Mouse (Mus musculus): ENCODE data around the gene Acoxl. TPM values are rescaled to one million over a fixed set of nuclear protein-coding genes. Genes with fewer than 3 reads are reported as not detected.

The Acoxl gene
- polyA plus RNA-seq, 1 experiment from 2014 or later = not detected

- Histone ChIP-seq H3K4me2 (no peak overlapping the region), H3K4me1 (replicated peaks) (peaks cover 30% of the 10 kb centered on the region), H3K9ac (no peak overlapping the region), H3K27me3 (peaks cover 5% of the 10 kb centered on the region; the same call in 1 of the 2 replicates), H3K4me3 (replicated peaks) (no peak overlapping the region), H3K27ac (replicated peaks) (no peak overlapping the region), H3K36me3 (replicated peaks) (peaks cover 50% of the 10 kb centered on the region), H3K9me3 (replicated peaks) (no peaks in the 10 kb centered on the region)
- 48% methylated on average over 5 of the region's 5 CpGs for WGBS (ENCODE audit: insufficient replicate concordance)
- ATAC-seq (ENCODE audit: insufficient read depth) = no peak
Measured at GRCm38 (mm10) chr2:128132635-128133034, 294.0 kb downstream of the Acoxl start.

GRCm38 (mm10) chr2:128133865-128134264 lies 295.2 kb downstream of the Acoxl start:
- Histone ChIP-seq H3K9ac (no peak overlapping the region), H3K4me2 (no peak overlapping the region), H3K9me3 (replicated peaks) (no peaks in the 10 kb centered on the region), H3K36me3 (replicated peaks) (peaks cover 48% of the 10 kb centered on the region), H3K27me3 (peaks cover under 1% of the 10 kb centered on the region; the same call in 1 of the 2 replicates), H3K4me3 (replicated peaks) (no peak overlapping the region), H3K4me1 (replicated peaks) (peaks cover 19% of the 10 kb centered on the region), H3K27ac (replicated peaks) (no peak overlapping the region)
- ATAC-seq (ENCODE audit: insufficient read depth) = no peak

DNA sequence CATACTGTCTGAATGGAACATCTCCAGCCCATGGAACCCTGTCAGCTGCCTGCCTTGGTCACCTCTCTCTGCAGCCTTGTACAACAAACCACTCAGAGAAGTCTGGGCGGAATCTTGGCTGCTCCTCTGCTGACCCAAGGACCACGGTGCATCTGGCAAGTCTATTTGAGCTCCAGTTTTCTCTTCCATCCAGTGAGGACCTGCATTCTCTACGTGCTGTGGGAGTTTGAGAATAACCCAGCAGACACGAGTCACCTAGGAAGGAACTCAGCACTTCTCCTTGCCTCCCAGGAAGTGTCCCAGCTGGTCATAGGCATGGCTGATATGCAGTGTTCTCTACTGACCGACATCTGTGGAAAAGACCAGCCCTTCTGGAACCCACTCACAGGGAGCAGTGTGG lies 295.8 kb downstream of the Acoxl start:
- H3K4me1 ChIP-seq (replicated peaks) = peaks cover 19% of the 10 kb centered on the region; the same call in 1 of the 2 replicates
- H3K9ac ChIP-seq = no peak overlapping the region
- no peak overlapping the region for H3K4me2 ChIP-seq
- H3K36me3 ChIP-seq (replicated peaks) = peaks cover 46% of the 10 kb centered on the region
- no peak overlapping the region for H3K27ac ChIP-seq (replicated peaks)
- WGBS (ENCODE audit: insufficient replicate concordance) = 65% methylated on average over 5 of the region's 5 CpGs
- no peak for ATAC-seq (ENCODE audit: insufficient read depth)
- no peak overlapping the region for H3K4me3 ChIP-seq (replicated peaks)
- no peaks in the 10 kb centered on the region for H3K9me3 ChIP-seq (replicated peaks)
- H3K27me3 ChIP-seq = no peaks in the 10 kb centered on the region

- Histone ChIP-seq H3K27ac (replicated peaks) (no peak overlapping the region), H3K4me2 (no peak overlapping the region), H3K9ac (no peak overlapping the region), H3K4me3 (replicated peaks) (no peak overlapping the region), H3K4me1 (replicated peaks) (peaks cover 24% of the 10 kb centered on the region; the same call in 1 of the 2 replicates), H3K27me3 (no peaks in the 10 kb centered on the region), H3K9me3 (replicated peaks) (no peaks in the 10 kb centered on the region), H3K36me3 (replicated peaks) (peaks cover 43% of the 10 kb centered on the region)
- ATAC-seq (ENCODE audit: insufficient read depth) = no peak
- 78% methylated on average over 8 of the region's 8 CpGs for WGBS (ENCODE audit: insufficient replicate concordance)
Measured at GRCm38 (mm10) chr2:128134948-128135347, 296.3 kb downstream of the Acoxl start.

DNA sequence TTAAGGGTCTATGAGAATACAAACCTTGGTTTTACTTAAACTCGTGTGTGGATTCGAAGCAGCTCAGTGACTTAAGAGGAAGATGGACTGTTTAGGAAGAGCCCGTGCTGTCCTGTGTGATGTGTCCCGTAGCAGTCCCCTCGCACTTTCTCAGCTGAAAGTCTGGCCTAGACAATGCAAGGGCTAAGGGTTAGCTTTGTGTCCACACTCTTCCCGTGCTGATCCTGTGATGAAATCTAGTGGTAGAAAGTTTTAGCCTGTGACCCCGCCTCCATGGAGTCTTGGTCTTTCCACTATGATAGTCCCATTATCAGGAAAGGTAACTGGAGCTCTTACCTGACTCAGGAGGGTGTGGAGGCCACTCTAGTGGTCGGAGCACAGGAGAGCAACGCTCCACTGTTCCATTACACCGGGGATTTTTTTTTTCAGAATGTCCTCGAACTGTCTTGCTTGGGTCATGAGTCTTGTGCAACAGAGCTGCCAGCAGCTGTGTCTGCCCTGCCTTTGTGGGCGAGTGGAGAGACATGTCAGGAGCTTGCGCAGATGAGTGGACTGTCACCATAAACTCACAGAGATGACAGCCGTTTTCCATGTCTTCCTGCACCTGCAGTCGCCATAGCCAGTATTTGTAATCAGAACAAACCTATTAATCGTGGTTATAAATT lies 298.2 kb downstream of the Acoxl start:
- no peak overlapping the region for H3K9ac ChIP-seq
- no peak overlapping the region; the same call in 1 of the 2 replicates for H3K27ac ChIP-seq (replicated peaks)
- no peaks in the 10 kb centered on the region for H3K27me3 ChIP-seq
- no peaks in the 10 kb centered on the region for H3K9me3 ChIP-seq (replicated peaks)
- ATAC-seq (ENCODE audit: insufficient read depth) = peak; percentile 53
- peak overlapping the region; percentile 40 for H3K4me2 ChIP-seq
- peaks cover 38% of the 10 kb centered on the region for H3K4me1 ChIP-seq (replicated peaks)
- H3K4me3 ChIP-seq (replicated peaks) = no peak overlapping the region
- H3K36me3 ChIP-seq (replicated peaks) = peaks cover 29% of the 10 kb centered on the region
- WGBS (ENCODE audit: insufficient replicate concordance) = 67% methylated on average over 16 of the region's 16 CpGs

GRCm38 (mm10) chr2:128137480-128138276 lies 299.0 kb downstream of the Acoxl start:
- WGBS (ENCODE audit: insufficient replicate concordance) = 83% methylated on average over 22 of the region's 22 CpGs
- H3K27ac ChIP-seq (replicated peaks) = no peak overlapping the region

DNA sequence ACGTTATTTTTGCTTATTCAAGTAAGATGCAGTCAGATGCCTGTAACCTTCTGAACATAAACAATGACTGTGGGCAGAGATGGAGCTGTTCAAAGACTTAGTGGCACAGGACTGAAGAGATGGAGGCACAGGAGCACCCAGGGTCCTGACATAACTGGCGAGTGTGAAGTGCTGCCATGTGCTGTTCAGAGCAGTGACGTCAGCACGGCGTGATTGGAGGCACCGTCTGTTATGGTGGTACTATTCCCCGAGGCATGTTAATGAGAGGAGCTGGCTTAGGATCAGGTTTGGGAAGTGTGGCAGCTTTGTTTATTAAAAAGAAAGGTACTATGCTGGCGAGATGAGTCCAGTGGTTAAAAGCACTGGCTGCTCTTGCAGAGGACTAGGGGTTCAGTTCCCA lies 300.2 kb downstream of the Acoxl start:
- Histone ChIP-seq H3K9ac (no peak overlapping the region), H3K27me3 (no peaks in the 10 kb centered on the region), H3K27ac (replicated peaks) (no peak overlapping the region), H3K4me1 (replicated peaks) (peaks cover 47% of the 10 kb centered on the region), H3K4me2 (no peak overlapping the region), H3K4me3 (replicated peaks) (no peak overlapping the region), H3K9me3 (replicated peaks) (no peaks in the 10 kb centered on the region), H3K36me3 (replicated peaks) (peaks cover 32% of the 10 kb centered on the region)
- no peak for ATAC-seq (ENCODE audit: insufficient read depth)
- 75% methylated on average over 8 of the region's 8 CpGs for WGBS (ENCODE audit: insufficient replicate concordance)

More at GRCm38 (mm10) chr2:128137480-128138276, 299.0 kb downstream of the Acoxl start:
- H3K9me3 ChIP-seq (replicated peaks) = no peaks in the 10 kb centered on the region
- H3K27me3 ChIP-seq = no peaks in the 10 kb centered on the region
- H3K4me3 ChIP-seq (replicated peaks) = no peak overlapping the region
- ATAC-seq (ENCODE audit: insufficient read depth) = no peak
- no peak overlapping the region for H3K4me2 ChIP-seq
- H3K9ac ChIP-seq = no peak overlapping the region
- H3K4me1 ChIP-seq (replicated peaks) = peaks cover 38% of the 10 kb centered on the region
- H3K36me3 ChIP-seq (replicated peaks) = peaks cover 27% of the 10 kb centered on the region

GRCm38 (mm10) chr2:128139781-128140180 lies 301.1 kb downstream of the Acoxl start:
- H3K4me3 ChIP-seq (replicated peaks) = no peak overlapping the region
- no peak overlapping the region for H3K9ac ChIP-seq
- no peak overlapping the region for H3K27ac ChIP-seq (replicated peaks)
- H3K36me3 ChIP-seq (replicated peaks) = peaks cover 30% of the 10 kb centered on the region; the same call in 1 of the 2 replicates
- peaks cover 55% of the 10 kb centered on the region for H3K4me1 ChIP-seq (replicated peaks)
- 79% methylated on average over 15 of the region's 15 CpGs for WGBS (ENCODE audit: insufficient replicate concordance)
- H3K4me2 ChIP-seq = no peak overlapping the region
- H3K27me3 ChIP-seq = no peaks in the 10 kb centered on the region
- ATAC-seq (ENCODE audit: insufficient read depth) = no peak
- no peaks in the 10 kb centered on the region for H3K9me3 ChIP-seq (replicated peaks)

GRCm38 (mm10) chr2:128140183-128140582 lies 301.5 kb downstream of the Acoxl start:
- no peaks in the 10 kb centered on the region for H3K9me3 ChIP-seq (replicated peaks)
- H3K36me3 ChIP-seq (replicated peaks) = 0 out of 2 replicates have a peak, but pooled peaks cover 26% of the 10 kb centered on the region
- H3K27ac ChIP-seq (replicated peaks) = no peak overlapping the region
- H3K9ac ChIP-seq = no peak overlapping the region
- no peak overlapping the region for H3K4me2 ChIP-seq
- H3K4me1 ChIP-seq (replicated peaks) = peaks cover 58% of the 10 kb centered on the region
- no peak overlapping the region for H3K4me3 ChIP-seq (replicated peaks)
- whole genome bisulfite sequencing (ENCODE audit: insufficient replicate concordance) = 72% methylated on average over 3 of the region's 3 CpGs
- H3K27me3 ChIP-seq = no peaks in the 10 kb centered on the region
- no peak for ATAC-seq (ENCODE audit: insufficient read depth)

DNA sequence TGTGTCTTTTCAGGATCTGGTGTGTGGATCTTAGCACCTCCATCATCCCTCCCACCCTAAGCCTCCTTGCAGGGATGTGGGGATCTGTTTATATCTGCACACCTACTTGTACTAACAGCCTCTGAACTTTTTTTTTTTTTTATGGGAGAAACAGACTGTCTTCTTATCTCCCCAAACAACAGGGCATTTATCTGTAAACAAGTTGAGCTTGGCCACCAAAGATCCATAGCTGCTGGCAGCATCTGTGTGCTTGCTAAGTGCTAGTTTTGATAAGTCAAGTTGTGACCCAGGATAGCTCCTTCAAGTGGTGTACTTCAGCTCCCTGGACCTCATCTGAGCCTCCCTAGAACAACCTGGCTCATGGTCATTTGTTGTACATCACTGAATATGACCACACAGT lies 305.3 kb downstream of the Acoxl start:
- Histone ChIP-seq H3K4me1 (replicated peaks) (peaks cover 59% of the 10 kb centered on the region), H3K27ac (replicated peaks) (peak overlapping the region; percentile 31), H3K4me3 (replicated peaks) (no peak overlapping the region), H3K36me3 (replicated peaks) (peaks cover 37% of the 10 kb centered on the region), H3K9ac (no peak overlapping the region), H3K27me3 (no peaks in the 10 kb centered on the region), H3K4me2 (no peak overlapping the region), H3K9me3 (replicated peaks) (no peaks in the 10 kb centered on the region)
- ATAC-seq (ENCODE audit: insufficient read depth) = peak; percentile 83

DNA sequence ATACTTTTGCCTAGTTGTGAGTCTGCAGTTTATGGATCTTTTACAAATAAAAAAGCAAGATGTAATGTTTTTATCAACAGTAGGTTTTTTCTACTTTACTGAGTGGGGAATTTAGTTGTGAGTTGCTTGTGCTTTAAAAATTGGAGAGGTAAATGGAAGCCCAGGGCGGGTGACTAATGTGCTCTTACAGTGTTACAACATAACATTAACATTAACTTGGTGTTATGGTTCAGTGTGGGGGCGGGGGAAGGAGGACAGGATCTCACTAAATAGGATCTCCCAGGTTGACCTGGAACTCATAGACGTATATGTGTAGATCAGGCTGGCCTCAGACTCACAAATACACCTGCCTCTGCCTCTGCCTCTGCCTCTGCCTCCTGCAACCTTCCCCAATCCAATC lies 306.8 kb downstream of the Acoxl start:
- no peak overlapping the region for H3K9ac ChIP-seq
- no peak for ATAC-seq (ENCODE audit: insufficient read depth)
- H3K9me3 ChIP-seq (replicated peaks) = no peaks in the 10 kb centered on the region
- H3K4me1 ChIP-seq (replicated peaks) = peaks cover 49% of the 10 kb centered on the region
- H3K4me2 ChIP-seq = no peak overlapping the region
- peaks cover 34% of the 10 kb centered on the region for H3K36me3 ChIP-seq (replicated peaks)
- no peaks in the 10 kb centered on the region for H3K27me3 ChIP-seq
- WGBS (ENCODE audit: insufficient replicate concordance) = 49% methylated on average over 3 of the region's 3 CpGs
- H3K4me3 ChIP-seq (replicated peaks) = no peak overlapping the region
- no peak overlapping the region for H3K27ac ChIP-seq (replicated peaks)
